Mouse (Mus musculus) hindlimb bud, embryonic 11.5 days (tissue): ENCODE data around the gene Med26.
A peak's percentile ranks its signal among the peaks of the same experiment; 100 is the strongest.

Source experiments
- DNase-seq: peaks from one replicate; pipeline ENCODE4 v3.0.0-alpha.2; 2012; ENCODE audit warnings: low read depth, low spot score; ENCODE audit errors: extremely low spot score

Gene Med26

DNA sequence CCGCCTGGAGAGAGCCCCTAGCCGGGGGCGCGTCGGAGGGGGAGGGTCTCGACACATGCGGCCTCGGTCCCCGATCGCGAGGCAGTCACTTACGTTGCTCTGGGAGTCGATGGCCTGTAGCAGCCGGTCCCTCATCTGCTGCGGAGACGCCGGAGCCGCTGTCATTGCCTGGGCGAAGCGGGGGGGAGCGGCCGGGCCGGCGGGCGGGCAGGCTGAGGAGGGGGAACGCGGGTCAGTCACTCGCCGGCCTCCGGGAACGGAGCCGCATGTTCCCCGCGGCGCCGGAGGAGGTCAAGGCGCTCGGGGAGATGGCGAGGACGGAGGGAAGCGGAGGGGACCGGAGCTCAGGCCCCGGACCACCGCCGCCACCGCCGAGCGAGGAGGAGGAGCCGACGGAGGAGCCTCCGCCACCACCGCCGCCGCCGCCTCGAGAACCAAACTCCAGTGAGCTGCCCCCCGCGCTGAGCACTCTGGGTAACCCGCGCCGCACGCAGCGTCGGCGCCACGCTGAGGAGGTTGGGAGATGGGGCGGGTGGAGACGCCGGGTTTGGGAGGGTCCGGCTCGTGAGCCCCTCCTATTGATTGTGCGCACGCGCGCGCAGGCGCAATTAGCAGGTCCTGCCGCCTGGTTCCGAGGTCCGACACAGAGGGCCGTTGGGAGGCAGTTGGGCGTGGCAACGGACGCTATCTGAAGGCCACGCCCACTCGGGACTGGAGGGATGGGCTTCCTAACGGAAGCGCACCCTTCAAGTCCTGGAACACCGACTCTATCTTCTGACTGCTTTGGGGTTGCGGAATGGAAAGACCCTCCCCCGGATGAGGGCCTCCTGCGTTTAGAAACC, at the start of gene Med26:
Gene Med26, minus strand, starts transcription at position 469 of the 842 bp plus-strand sequence.
- DNase-seq: peak; percentile 97

DNA sequence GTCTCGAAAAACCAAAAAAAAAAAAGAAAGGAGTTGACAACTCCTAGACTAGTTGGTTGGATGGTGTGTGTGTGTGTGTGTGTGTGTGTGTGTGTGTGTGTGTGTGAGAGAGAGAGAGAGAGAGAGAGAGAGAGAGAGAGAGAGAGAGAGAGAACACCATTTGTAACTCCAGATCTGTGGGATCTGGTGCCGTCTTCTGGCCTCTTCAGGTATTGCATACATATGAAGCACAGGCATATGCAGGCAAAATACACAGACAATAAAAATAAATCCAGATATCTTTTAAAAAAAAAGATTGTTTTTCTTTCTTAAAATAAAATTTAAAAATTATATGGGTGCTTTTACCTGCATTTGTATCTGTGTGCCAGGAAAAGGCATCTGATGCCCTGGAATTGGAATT, 42.1 kb upstream of the Med26 start:
- no peak for DNase-seq

DNA sequence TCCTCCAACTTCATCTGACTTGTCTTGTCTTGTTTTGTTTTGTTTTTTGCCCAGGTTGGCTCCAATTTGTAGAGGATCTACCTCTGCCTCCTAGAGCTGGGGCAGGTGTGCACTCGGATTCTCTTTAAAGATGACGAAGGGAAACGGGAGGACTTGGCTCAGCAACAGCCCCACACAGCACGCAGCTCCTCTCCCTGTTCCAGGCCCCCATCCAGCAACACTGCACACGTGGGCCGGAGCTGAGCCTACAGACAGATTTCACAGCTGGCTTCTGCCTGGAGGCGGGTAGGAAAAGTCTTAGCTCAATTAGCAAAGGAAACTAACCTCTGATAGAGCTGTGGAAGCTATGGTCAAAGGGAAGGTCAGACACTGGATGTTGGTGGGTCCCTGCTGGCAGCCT, 41.2 kb upstream of the Med26 start:
- DNase-seq: no peak

DNA sequence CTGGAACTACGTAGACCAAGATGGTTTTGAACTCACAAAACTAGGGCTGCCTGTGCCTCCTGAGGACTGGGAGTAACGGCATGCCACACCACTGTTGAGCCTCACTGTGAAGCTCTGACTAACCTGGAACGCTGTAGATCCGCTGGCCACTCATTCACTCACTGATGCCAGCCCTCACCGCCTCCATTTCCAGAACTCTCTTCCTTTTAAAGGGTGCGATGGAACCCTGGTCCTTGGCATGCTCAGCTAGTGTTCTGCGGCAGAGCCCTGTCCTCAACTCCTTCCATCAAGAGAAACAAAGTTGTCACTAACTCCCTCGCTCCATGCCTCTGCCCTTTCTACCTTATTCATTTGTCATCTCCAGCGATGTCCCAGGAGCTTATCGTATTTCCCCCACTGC, 40.8 kb upstream of the Med26 start:
- DNase-seq: no peak

DNA sequence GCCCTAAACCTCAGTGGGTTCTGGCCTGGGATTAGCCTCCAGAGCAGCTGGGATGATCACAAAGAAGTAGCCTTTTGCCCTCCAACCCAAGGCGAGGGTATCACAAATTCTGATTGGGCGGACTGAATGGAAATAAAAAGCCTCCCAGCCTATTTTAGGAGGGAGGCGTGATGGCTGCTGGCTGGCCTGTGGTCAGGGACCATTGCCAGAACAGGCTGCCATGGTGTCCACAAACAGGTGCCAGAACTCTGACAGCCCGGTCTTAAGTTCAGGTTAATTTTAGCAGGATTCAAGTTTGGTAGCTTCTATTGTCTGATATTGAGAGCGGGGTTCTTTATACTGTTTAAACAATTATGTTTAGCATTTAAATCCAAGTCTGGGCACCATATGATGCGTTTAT, 39.7 kb upstream of the Med26 start:
- no peak for DNase-seq

DNA sequence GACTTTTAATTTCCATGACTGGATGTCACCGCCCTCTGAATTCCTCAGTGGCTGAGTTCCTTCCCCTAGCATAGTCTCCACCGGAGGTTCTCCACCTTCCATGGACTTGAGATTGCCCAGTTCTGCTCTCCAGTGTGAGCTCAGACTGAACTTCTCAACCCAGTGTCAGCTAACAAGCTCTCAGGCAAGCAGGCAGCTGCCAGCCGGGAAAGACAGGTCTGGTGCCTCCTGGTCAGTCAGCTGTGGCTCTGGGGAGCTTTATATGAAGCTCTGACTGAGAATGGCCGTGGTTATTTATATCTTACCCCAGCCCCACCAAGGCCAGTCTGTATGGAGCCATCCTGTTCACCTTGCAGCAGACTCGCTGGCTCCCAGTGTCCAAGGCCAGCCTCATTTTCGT, 36.3 kb upstream of the Med26 start:
- no peak for DNase-seq

DNA sequence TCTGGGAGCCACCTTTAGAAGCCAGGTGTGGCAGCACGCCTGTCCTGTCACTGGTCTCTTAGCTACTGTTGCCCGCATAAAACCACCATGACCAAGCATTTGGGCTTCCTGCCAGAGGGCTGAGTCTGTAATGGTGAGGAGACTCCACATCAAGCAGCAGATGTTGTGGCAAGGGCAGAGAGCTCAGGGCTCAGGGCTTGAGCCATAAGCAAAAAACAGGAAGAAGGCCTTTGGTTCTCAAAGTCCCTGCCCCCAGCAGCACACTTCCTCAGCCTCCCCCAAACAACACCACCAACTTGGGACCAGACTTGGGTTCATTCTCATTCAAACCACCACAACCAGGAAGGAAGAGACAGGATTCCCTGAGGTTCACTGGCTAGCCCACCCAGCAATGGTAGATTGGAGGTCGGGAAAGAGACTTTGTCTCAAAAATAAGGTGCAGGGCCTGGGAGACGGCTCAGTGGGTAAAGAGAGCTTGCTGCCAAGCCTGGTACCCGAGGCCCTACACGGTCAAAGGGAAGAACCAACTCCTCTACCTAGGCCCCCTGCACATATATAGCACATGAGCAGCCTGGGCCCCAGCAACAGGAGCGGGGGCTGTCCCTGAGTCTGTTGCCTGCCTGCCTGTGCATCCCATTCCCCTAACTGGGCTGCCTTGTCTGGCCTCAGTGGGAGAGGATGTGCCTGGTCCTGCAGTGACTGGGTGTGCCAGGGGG, 35.1 kb upstream of the Med26 start:
- DNase-seq: no peak

DNA sequence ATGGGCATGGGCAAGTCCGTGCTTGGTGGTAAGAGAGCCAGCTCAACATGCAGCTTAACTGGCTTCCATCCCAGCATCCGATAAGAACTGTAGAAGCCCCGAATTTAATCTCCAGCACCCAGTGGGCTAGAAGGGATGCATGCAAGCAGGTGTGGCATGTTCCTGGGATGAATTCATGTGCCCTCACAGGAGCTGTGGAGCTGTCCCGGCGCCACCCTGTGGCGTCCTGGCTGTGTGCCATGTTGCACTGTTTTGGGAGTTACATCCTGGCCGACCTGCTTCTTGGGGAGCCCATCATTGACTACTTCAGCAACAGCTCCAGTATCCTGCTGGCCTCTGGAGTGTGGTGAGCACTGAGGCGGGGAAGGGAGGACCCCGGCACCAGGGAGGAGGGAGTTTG, 31.3 kb upstream of the Med26 start:
- no peak for DNase-seq

DNA sequence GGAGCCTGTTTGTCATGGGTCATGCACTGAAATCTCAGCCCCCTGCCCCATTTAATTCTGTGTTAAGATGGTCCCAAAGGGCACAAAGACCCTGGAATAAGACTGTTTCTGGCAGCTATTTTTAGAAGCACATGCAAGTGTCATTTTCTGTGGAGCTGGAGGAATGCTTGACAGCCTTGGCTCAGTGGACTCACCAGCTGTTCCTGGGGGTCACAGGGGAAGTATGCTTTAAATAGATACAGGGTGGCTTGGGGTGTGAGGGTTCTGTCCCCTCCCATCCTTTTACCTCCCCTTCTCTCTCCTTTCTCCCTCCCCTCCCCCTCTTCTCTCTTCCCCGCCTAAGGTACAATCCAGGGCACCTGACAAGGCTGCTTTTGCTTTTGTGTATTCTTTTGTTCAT, 29.9 kb upstream of the Med26 start:
- DNase-seq: no peak

DNA sequence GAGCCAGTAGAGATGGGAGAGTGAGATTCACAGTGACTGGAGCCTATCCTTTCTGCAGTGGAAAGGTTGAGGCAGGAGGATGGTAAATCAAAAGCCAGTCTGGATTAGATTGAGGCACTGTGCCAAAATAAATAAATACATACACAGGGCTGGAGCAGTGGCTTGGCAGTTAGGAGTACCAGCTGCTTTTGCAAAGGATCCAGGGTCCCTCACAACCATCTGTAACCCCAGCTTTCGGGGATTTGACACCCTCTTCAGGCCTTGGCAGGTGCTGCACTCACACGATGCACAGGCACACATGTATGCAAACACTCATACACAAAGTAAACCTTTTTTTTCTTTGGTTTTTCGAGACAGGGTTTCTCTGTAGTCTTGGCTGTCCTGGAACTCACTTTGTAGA, 29.2 kb upstream of the Med26 start:
- no peak for DNase-seq

DNA sequence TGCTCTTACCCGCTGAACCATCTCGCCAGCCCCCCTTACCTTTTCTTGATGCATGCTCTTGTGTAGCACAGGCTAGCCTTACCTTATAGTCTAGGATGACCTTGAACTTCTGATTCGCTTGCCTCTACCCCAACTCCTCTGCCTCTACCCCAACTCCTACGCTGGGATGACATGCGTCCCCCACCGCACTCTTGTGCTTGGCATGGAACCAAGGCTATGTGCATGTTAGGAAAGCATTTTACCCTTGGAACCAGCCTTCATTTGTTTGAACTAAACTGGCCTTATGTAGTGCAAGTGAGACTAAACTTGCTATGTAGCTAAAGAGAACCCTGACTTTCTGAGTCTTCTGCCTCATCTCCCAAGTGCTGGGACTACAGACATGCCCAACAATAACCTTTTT, 27.8 kb upstream of the Med26 start:
- DNase-seq: no peak

DNA sequence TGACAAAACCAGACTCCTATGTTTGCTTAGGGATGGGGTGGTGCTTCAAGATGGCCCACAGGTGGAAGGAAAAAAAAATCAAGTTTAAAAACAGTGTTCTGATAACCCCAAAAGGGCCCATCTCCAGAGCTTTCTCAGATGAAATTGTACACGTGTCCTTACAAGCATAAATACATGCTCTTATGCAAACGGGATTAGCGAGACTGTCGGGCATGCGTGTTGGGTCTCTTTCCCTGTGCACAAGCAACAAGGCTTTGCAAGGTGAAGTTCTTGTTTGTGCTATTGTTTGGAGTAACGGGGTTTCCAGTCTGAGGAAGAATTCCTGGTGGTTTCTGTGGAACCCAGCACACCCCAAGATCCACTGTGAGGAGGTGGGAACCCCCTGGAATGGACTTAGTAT, 25.4 kb upstream of the Med26 start:
- no peak for DNase-seq

DNA sequence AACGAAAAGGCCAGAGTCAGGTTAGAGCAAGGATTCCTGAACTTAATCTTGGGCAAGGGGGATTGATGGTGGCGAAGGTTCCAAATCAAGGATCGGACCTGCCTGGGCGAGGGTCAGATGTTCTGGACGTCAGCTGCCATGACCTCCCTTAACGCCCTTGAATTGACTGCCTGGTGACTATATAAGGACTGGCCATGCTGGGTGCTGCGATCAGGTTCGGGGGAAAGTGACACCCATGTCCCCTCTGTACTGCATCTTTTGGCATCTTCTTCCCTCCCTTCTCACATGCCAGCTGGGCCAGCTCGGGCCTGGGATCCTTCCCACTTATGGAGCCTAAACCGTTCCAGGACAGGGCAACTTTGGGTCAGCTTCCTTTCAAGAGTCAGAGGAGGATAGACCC, 24.4 kb upstream of the Med26 start:
- no peak for DNase-seq

DNA sequence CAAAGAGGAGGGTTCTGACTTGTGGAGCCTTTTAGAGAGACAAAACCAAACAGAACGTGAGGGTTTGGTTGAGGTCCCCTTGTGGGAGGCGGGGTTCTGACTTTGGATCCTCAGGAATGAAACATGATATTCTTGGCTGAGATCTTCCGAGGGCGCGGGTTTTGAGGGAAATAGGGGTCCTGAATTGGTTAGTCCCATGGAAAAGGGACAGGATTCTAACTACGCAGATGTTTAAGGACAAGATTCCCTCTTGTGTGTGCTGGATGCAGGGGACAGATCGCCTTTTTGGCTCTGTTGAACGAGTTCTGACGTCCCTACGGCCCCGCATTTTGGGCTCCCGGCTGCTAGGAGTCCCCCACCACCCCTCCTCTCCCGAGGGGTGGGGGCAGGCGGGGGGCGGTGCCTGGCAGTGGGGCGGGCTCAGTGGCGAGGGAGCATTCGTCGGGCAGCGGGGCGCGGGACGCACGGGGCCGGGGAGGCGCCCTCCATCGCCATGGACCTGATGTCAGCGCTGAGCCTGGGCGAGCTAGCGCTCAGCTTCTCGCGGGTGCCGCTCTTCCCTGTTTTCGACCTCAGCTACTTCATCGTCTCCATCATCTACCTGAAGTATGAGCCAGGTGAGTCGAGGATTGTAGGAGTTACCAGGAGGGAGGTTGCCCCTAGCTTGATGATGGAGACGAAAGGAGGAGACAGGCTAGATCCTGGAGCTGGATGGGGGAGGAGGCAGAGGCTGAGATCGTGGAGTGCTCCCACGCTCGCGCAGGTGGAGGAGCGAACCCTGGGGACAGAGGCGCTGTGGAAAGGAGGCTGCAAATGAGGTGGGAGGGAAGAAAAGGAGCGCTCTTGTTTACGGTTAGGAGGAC, 23.8 kb upstream of the Med26 start, which contains the start of gene Tmem38a:
Gene Tmem38a, plus strand, starts transcription at position 445 of the 863 bp plus-strand sequence.
- no peak for DNase-seq

DNA sequence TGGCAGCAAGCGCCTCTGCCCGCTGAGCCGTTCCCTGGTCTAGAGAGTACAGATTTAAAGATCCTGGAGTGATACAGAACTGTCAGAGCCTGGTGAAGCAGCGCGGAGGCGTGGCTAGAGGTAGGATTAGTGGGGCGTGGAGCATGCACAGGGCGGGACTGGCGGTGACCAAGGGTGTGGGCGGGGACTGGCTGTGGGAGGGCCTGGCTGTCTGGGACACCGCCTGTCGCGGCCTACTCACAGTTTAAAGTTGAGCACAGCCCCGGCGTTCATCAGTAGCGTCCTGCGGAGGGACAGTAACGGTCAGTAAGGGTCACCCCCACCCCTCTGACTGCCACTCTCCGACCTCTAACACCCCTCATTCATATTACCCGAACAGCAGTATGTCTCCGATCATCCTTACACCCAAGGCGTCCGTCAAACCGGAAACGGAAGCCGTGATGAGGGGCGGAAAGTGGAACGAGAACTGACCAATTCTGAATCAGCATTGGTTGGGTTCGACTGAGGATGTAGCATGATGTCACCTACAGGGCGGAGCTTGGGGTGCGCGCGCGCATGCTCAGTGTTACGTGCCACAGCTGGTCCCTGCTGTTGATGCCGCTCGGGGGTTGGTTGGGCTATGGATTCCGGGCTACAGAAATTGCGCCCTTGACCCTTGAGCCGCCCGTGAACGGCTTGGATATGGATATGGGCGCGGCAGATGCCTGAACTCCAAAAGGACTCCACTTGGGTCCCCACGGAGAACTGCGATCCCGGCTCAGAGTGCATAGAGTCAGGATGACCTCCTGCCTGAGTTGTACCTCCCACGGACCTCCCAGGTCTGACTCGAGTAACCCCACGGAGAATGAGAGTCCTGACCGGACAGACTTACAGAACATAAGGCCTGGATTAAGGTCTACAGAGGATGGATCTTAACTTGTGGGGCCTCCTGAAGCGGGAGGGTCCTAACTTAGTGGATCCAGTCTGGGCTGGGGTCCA, 22.9 kb upstream of the Med26 start, which contains the start of gene Smim7:
Gene Smim7, minus strand, starts transcription at position 456 of the 978 bp plus-strand sequence.
- peak; percentile 97 for DNase-seq

DNA sequence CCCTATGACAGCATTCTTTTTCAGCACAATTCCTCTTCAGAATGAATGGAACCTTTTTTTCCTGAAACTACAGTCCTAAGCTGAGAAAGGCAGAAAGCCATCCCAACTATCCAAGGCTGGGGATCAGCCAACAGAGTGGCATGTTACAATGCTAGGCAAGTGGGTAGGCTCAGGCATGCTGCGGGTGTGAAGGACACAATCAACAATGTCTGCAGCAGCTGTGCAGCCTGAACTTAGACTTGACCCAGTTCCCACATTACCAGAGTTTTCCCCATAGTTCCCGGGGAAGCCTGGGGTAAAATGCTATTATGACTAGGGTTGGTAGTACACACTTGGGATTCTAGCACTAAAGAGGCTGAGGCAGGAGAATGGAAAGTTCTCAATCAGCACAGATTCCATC, 17.9 kb upstream of the Med26 start:
- DNase-seq: no peak

DNA sequence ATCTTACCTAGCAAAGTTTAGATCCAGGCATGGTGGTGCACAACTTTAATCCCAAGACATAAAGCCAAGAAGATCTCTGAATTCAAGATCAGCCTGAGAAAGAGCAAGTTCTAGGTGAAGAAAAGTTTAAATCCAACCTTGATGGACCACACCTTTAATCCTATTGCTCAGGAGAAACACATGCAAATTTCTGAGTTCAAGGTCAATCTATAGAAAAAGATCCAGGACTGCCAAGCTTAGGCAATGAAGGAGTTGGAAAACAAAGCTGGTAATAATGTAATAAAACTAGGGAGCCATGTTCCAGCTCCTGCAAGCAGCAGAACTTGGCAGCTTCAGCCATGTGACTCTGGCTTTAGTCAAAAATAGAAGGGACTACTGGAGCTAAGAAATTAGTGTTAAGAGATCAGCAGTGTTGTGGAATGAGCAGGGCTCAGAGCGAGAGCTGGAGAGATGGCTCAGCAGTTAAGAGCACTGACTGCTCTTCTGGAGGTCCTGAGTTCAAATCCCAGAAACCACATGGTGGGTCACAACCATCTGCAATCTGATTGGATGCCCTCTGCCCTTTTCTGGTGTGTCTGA, 13.1 kb upstream of the Med26 start:
- DNase-seq: no peak

DNA sequence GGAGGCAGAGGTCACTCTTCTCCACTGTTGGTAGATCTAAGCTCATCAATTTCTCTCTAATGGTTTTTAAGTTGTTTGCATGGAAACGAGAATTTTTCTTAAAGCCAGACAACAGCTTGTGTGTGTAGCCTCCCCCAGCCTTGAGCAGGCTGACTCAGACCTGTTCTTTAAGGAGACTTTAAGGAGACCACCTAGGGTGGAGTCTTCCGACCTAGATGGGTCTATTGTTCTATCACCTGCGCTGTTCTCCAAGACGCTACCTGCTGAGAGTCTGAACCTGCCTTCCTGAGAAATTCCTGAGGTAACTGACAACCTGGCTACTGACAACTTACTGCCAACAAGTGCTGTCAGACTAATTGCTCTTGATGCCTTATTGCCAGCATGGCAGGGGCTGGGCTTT, 7.7 kb upstream of the Med26 start:
- no peak for DNase-seq

DNA sequence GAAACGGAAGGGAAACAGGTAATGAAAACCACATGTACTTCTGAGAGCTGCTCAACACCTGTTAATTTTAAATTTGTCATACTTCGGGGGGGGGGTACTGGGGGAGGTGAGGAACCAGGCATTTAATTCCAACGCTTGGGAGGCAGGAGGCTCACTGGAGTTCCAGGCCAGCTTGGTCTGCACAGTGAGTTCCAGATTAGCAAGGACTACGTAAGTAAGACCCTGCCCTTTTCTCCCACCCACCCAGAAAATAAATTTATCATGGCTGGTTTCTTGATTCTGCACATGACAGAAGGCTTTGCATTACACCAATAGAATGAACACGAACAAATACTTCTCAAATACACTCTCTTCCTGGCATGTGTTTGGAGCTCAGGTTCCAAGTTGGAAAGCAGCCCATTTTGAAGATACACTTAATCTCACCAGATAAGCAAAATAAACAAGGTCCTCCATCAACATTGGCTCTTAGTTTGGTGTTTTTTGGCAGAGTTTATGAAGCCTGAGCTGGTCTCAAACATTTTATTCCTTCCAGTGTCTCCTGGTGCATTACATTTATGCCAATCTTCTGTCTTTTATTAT, 1.3 kb upstream of the Med26 start:
- no peak for DNase-seq
